Mouse (Mus musculus) olfactory bulb, adult 2 months (tissue): ENCODE results near the gene Gucy2g. TPM values are rescaled to one million over a fixed set of nuclear protein-coding genes. Genes with fewer than 3 reads are reported as not detected.

Experiments used
- H3K27ac ChIP-seq: fragments of 200-500 bp; 2 replicates; pipeline ENCODE4 v1.5.1; 2012; ENCODE audit warnings: low read depth, low read length; ENCODE audit not compliant: insufficient read depth
- H3K4me1 ChIP-seq: fragments of 200-500 bp; 2 replicates; pipeline ENCODE4 v1.6.1; 2012; ENCODE audit warnings: low read length; ENCODE audit not compliant: control insufficient read depth, insufficient read depth
- H3K4me3 ChIP-seq: fragments of 200-500 bp; 2 replicates; pipeline ENCODE4 v1.5.1; 2012; ENCODE audit warnings: mild to moderate bottlenecking, low read depth, low read length, moderate library complexity; ENCODE audit not compliant: insufficient read depth
- CTCF ChIP-seq: fragments of 200-500 bp; IDR thresholded peaks from 2 replicates; pipeline ENCODE4 v1.5.1; 2012; ENCODE audit warnings: low read depth, mild to moderate bottlenecking, low read length, moderate library complexity; ENCODE audit not compliant: insufficient read depth
- POLR2A ChIP-seq: fragments of 200-500 bp; IDR thresholded peaks from 2 replicates; pipeline ENCODE4 v1.6.1; 2012; ENCODE audit warnings: mild to moderate bottlenecking, low read depth, low read length, moderate library complexity; ENCODE audit not compliant: insufficient read depth
- whole genome bisulfite sequencing: fragments of 180-500 bp; shearing (Covaris S2); methylation state at CpG from one replicate; pipeline ENCODE4 v1.1.7; 2018; 5-methylcytosine and 5-hydroxymethylcytosine counted together
- polyA plus RNA-seq: library from polyadenylated mRNA; stranded (reverse); fragments of >200 nt; gene quantifications from 2 replicates; pipeline ENCODE4 v1.2.4, GENCODE M21; 2012; ENCODE audit warnings: low replicate concordance; ENCODE audit not compliant: missing spikeins, insufficient read depth, insufficient read length

Gucy2g gene
- not detected in 2 replicates for polyA plus RNA-seq

DNA sequence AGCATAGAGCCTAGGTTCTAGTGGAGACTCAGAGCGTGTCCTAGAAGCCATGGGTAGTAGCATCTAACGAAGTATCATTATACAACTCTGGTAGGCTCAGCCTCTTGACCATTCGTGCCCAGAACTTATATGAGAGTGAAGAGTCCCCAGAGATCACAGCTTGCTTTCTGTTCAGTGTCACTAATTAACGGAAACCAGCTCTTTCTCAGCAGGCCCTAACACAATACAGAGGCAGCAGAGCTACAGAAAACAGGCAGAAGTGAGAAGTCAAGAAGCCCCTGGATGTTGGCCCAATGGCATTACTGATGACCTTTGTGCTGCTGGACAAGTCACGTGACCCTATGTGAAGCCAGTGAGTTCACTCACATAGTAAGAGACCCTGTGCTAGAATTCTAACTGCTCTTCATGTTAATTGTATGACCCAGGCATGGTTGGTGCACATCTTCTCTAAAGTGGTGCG lies at the start of gene Gucy2g:
Gene Gucy2g, minus strand, starts transcription at position 51 of the 460 bp plus-strand sequence.
- Histone ChIP-seq H3K27ac (no peak within 1 kb of the TSS), H3K4me1 (peaks cover 8% of the 10 kb centered on the region), H3K4me3 (no peak within 1 kb of the TSS)
- TF ChIP-seq CTCF (no peak), POLR2A (no peak)
- WGBS, result 75% methylated on average over 6 of the region's 6 CpGs

- TF ChIP-seq POLR2A, result no peak
- TF ChIP-seq CTCF, result no peak
- H3K4me3 ChIP-seq, result no peak overlapping the region
- H3K4me1 ChIP-seq, result no peaks in the 10 kb centered on the region
- H3K27ac ChIP-seq, result no peak overlapping the region
Measured at GRCm38 (mm10) chr19:55288974-55289373, 47.9 kb upstream of the Gucy2g start.

- no peaks in the 10 kb centered on the region for H3K4me1 ChIP-seq
- WGBS, result 91% methylated on average over 4 of the region's 4 CpGs
Measured at GRCm38 (mm10) chr19:55286034-55286433, 45.0 kb upstream of the Gucy2g start.

DNA sequence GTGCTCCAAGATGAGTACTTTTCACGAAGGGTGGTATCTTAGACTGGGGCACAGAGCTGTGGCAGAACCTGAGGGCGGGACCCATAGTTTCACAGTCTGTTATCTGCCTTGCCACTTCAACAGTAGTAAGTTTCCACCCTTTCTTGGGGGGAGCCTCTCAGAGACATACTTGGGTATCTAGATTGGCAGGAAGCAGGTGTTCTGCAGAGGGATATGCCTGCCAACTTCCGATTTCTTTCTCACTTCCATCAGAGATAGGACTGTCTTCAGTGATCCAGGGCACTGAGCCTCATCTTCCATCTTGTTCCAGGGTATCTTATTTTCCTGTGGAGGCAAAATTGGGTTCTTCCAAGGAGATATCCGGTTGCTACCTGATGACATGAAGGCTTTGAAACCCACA lies 43.1 kb upstream of the Gucy2g start:
- Histone ChIP-seq H3K4me3 (no peak overlapping the region), H3K4me1 (no peaks in the 10 kb centered on the region), H3K27ac (no peak overlapping the region)
- WGBS, result 94% methylated on average over 4 of the region's 4 CpGs
- TF ChIP-seq CTCF, result no peak
- no peak for TF ChIP-seq POLR2A

More at GRCm38 (mm10) chr19:55286034-55286433, 45.0 kb upstream of the Gucy2g start:
- H3K4me3 ChIP-seq, result no peak overlapping the region
- no peak overlapping the region for H3K27ac ChIP-seq
- TF ChIP-seq POLR2A (no peak), CTCF (no peak)

GRCm38 (mm10) chr19:55276770-55277169 lies 35.7 kb upstream of the Gucy2g start:
- no peak for TF ChIP-seq POLR2A
- no peak for TF ChIP-seq CTCF
- no peak overlapping the region for H3K4me3 ChIP-seq
- H3K4me1 ChIP-seq, result no peaks in the 10 kb centered on the region
- no peak overlapping the region for H3K27ac ChIP-seq
- WGBS, result 73% methylated on average over 3 of the region's 3 CpGs

DNA sequence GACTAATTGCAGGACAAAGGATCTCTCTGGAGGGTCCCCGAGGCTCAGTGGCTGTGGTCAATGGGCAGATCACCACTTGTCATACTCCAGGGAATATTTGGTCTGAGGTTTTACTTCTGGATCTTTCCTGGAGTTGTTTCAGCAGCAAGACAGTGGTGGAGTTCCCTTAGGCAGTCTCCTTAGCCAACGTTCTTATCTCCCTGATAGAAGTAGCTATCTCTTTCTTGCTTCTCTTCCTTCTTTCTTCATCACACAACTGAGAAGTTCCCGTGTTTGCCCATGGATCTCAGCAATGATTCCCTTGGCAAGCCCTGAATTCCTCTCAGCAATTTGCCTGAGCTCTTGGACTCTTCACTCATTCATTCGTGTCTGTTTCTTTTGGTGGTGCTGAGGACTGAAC lies 35.1 kb upstream of the Gucy2g start:
- no peak for TF ChIP-seq CTCF
- no peak for TF ChIP-seq POLR2A
- 76% methylated on average over 4 of the region's 4 CpGs for WGBS
- no peak overlapping the region for H3K27ac ChIP-seq
- H3K4me1 ChIP-seq, result no peaks in the 10 kb centered on the region
- no peak overlapping the region for H3K4me3 ChIP-seq

- peaks cover 5% of the 10 kb centered on the region; the same call in 1 of the 2 replicates for H3K4me1 ChIP-seq
- no peak overlapping the region for H3K27ac ChIP-seq
- H3K4me3 ChIP-seq, result no peak overlapping the region
- 82% methylated on average over 6 of the region's 6 CpGs for WGBS
- TF ChIP-seq POLR2A (no peak), CTCF (no peak)
Measured at GRCm38 (mm10) chr19:55273340-55273739, 32.3 kb upstream of the Gucy2g start.

DNA sequence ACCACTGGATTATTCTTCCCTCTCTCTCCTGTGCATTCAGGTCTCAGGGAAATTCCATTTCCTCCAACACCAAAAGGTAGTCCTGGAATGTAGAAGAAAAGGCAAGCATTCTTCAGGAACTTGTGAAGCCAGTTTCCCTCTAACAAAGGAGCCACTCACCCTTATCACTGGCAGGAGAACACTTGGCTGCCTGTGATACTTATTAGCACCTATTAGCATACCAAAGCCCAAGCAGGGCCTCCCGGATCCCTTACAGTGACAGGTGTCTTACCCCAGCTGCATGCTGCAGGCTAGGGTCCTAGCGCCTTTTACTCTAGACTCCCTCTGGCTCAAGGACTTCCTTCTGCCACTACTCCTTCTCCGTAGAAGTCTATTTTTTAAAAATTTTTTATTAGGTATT lies 30.4 kb upstream of the Gucy2g start:
- H3K27ac ChIP-seq, result no peak overlapping the region
- 60% methylated on average over 3 of the region's 3 CpGs for WGBS
- no peak overlapping the region for H3K4me3 ChIP-seq
- H3K4me1 ChIP-seq, result peaks cover 5% of the 10 kb centered on the region; the same call in 1 of the 2 replicates
- TF ChIP-seq POLR2A, result no peak

GRCm38 (mm10) chr19:55269051-55269450 lies 28.0 kb upstream of the Gucy2g start:
- no peak for TF ChIP-seq CTCF
- no peak for TF ChIP-seq POLR2A
- WGBS, result 87% methylated on average over 5 of the region's 5 CpGs
- no peak overlapping the region for H3K4me3 ChIP-seq
- peaks cover 5% of the 10 kb centered on the region; the same call in 1 of the 2 replicates for H3K4me1 ChIP-seq
- no peak overlapping the region for H3K27ac ChIP-seq

DNA sequence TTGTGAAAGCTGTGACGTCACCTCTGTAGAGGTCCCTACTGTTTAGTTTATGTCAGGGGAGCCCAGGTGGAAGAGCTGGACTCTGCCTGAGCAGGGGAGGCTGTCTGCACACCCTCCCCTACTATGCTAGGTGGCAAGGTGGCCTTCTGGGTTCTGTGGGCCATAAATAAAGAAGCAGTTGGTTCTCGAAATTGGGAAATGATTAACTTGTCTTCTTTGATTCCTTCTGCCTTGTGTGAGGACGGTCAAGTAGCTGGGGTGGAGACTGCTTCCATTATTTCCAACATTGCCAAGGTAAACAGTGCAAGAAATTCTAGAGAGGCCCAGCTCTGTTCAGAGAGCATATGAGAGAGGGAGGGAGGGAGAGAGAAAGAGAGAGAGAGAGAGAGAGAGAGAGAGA lies 27.1 kb upstream of the Gucy2g start:
- Histone ChIP-seq H3K27ac (no peak overlapping the region), H3K4me3 (no peak overlapping the region), H3K4me1 (peaks cover 5% of the 10 kb centered on the region; the same call in 1 of the 2 replicates)
- TF ChIP-seq CTCF (no peak), POLR2A (no peak)
- WGBS, result 85% methylated on average over 3 of the region's 3 CpGs
